Mouse (Mus musculus) megakaryocyte, embryonic 14.5 days (primary cell): ENCODE data around the gene Abca2.

Experiments
- FLI1 ChIP-seq: IDR thresholded peaks from 2 replicates; pipeline ENCODE4 v1.6.1; 2012; ENCODE audit warnings: low read length, inconsistent platforms, mixed read lengths
- GATA1 ChIP-seq: IDR thresholded peaks from 3 replicates; pipeline ENCODE4 v1.6.1; 2012; ENCODE audit warnings: mixed read lengths, low read length, inconsistent platforms, borderline replicate concordance

- TF ChIP-seq GATA1 (no peak), FLI1 (no peak)
Measured at GRCm38 (mm10) chr2:25422587-25423410, 5.7 kb upstream of the Abca2 start, which contains the start of gene Fut7.
